8 mouse cellular contexts compared by ENCODE assay signal in the genomic region with DNA sequence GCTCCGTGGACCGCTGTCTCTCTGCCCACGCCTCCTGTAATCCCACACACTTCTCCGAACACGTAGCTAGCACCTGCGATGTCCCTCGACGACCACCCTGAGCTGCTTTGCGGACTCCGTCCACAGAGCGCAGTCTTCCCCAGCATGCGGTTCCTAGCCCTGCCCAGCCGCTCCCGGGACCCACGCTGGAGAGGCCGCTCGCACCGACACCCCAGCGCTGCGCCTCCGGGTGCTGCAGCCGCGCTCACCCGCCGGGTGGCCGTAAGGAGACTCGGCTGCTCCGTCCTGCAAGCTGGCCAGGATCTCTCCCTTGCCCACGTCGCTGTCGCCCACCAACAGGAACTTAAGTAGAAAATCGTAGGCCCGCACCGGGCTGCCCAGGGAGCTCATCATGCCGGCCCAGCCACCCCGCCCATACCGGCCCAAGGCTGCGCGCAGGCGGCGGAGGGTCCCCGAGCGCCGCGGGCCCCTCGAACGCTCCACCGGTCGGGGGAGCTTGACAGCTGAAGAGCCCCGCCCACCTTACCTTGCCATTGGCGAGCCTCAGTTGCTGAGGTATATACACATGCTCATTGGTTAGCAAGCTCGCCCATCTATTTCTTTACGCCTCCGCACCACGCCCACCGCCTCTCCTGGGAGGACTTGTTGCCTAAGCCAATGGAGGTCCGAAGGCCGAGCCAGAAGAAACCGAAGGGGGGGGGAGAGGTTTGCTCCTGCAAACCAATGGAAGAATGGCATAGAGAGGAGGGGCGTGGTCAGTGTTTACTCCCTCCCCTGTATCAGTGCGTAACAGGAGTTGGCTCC. TPM values are rescaled to one million over a fixed set of nuclear protein-coding genes. Genes with fewer than 3 reads are reported as not detected.
DNase-seq lines count a peak whose midpoint lies in the region; ATAC-seq and TF ChIP-seq lines count a peak whose summit lies in the region.

Gene Rab40b (minus strand): TSS at position 502 of the 804 bp plus-strand sequence.

- no peaks in the 10 kb centered on the region for H3K36me3 ChIP-seq in hindbrain, embryonic 10.5 days
- no peaks in the 10 kb centered on the region for H3K36me3 ChIP-seq in lung, embryonic 16.5 days (ENCODE audit: control insufficient read depth, insufficient read depth, low read length)

- ATAC-seq in Patski: peak; percentile 83
- ATAC-seq in lung, embryonic 16.5 days (ENCODE audit: low read depth): peak; percentile 100

- H3K9me3 ChIP-seq in hindbrain, embryonic 10.5 days: no peaks in the 10 kb centered on the region
- no peaks in the 10 kb centered on the region for H3K9me3 ChIP-seq in lung, embryonic 16.5 days (ENCODE audit: control insufficient read depth, low read length)

- CTCF ChIA-PET in Patski (lab: Charles Lee): interaction anchor here (1.2 kb wide), 1 partner anchor 33 kb away, joined by 3 read pairs; no protein-coding TSS in a partner anchor

- no peak for TF ChIP-seq CTCF in Patski (IDR thresholded peaks at IDR 0.05)

- peak within 1 kb of the TSS; percentile 74 for H3K27ac ChIP-seq in hindbrain, embryonic 10.5 days
- H3K27ac ChIP-seq in lung, embryonic 16.5 days (ENCODE audit: low read length): no peak within 1 kb of the TSS

- POLR2A ChIA-PET in Patski (lab: Charles Lee): interaction anchor here (0.6 to 1.0 kb wide), 2 partner anchors 33 to 86 kb away, joined by 3 to 5 read pairs; no protein-coding TSS in a partner anchor

- H3K9ac ChIP-seq in lung, embryonic 16.5 days (ENCODE audit: low read length): peak within 1 kb of the TSS; percentile 75

- peaks cover 4% of the 10 kb centered on the region for H3K27me3 ChIP-seq in Patski
- H3K27me3 ChIP-seq in hindbrain, embryonic 10.5 days (ENCODE audit: insufficient read depth, poor library complexity, severe bottlenecking): peaks cover 29% of the 10 kb centered on the region
- no peaks in the 10 kb centered on the region for H3K27me3 ChIP-seq in lung, embryonic 16.5 days (ENCODE audit: control insufficient read depth, insufficient read depth, low read depth, low read length)

- DNase-seq in Patski (ENCODE audit: low read depth, low spot score): peak; percentile 24
- DNase-seq in cerebellum, postnatal 10 days: peak; percentile 95 to 96
- peak; percentile 98 for DNase-seq in frontal cortex, adult 2 months (ENCODE audit: extremely low spot score in 1 of 2, low spot score in 1 of 2)
- DNase-seq in hindbrain, embryonic 10.5 days (ENCODE audit: low spot score): peak; percentile 97
- peak; percentile 99 for DNase-seq in layer of hippocampus, adult 9-11 months
- peak; percentile 62 for DNase-seq in retina, adult 2 months (ENCODE audit: low read depth, low spot score)
- DNase-seq in thymus, postnatal 25 days: peak; percentile 54

- in situ Hi-C loops in Patski (cut with MboI; ENCODE audit: low pct_unique_long_range_greater_than_20kb): no loop called here

- peaks cover 19% of the 10 kb centered on the region for H3K4me1 ChIP-seq in hindbrain, embryonic 10.5 days (replicated peaks)
- peaks cover 5% of the 10 kb centered on the region; the same call in 1 of the 2 replicates for H3K4me1 ChIP-seq in lung, embryonic 16.5 days (replicated peaks; ENCODE audit: control insufficient read depth, insufficient read depth, low read length)

- H3K4me2 ChIP-seq in lung, embryonic 16.5 days (ENCODE audit: low read depth, low read length): peak within 1 kb of the TSS; percentile 97

- H3K4me3 ChIP-seq in hindbrain, embryonic 10.5 days: peak within 1 kb of the TSS; percentile 66
- peak within 1 kb of the TSS; percentile 68 for H3K4me3 ChIP-seq in lung, embryonic 16.5 days (ENCODE audit: low read length)

- 2% methylated on average over 61 of the region's 61 CpGs for WGBS in hindbrain, embryonic 10.5 days
- WGBS in lung, embryonic 16.5 days: under 1% methylated on average over 61 of the region's 61 CpGs

RNA-seq across cellular contexts. Expression of gene Rab40b, which starts in this region (rescaled TPM):
- 0.55 TPM for polyA plus RNA-seq in Patski (2021)
- polyA plus RNA-seq in frontal cortex, adult 2 months (2012; rRNA removed): 50.7 and 51.4 TPM in 2 replicates
- 2.3 and 3.1 TPM in 2 replicates for polyA plus RNA-seq in hindbrain, embryonic 10.5 days (2016; fragmentation: Nextera tagmentation; extraction: Ambion mirVana)
- 6.0 and 7.1 TPM in 2 replicates for polyA plus RNA-seq in lung, embryonic 16.5 days (2015; fragmentation: Nextera tagmentation; extraction: Ambion mirVana)

Comparison
In these comparisons a context has a peak if more than half of its experiments do, and no peak if none do; other contexts are left out.
1. Peak in DNase-seq and ATAC-seq in Patski; RNA of the gene not detected or under 1 TPM.
2. DNase-seq: peak in every context shown above with its lines; median percentile 99 in layer of hippocampus, adult 9-11 months; 98 in frontal cortex, adult 2 months; 97 in hindbrain, embryonic 10.5 days; 96 in cerebellum, postnatal 10 days; 62 in retina, adult 2 months; 54 in thymus, postnatal 25 days; 24 in Patski.